Mouse (Mus musculus): ENCODE measurements around the gene Tmc6.
"Not testable (repeated sequence)": the region's sequence is repeated elsewhere in the genome, so short reads cannot be mapped to it uniquely, and the experiment has no call there.

Tmc6 gene

GRCm38 (mm10) chr11:117781993-117782704 lies at the start of gene Tmc6, which contains the start of gene Tmc8:
Gene Tmc6, minus strand, starts transcription at chr11:117782198.
Gene Tmc8, plus strand, starts transcription at chr11:117782076.
- peak; percentile 96 for DNase-seq

GRCm38 (mm10) chr11:117830401-117830800 lies 48.4 kb upstream of the Tmc6 start:
- DNase-seq, result no peak

GRCm38 (mm10) chr11:117829671-117830215 lies 47.7 kb upstream of the Tmc6 start:
- no peak for DNase-seq

GRCm38 (mm10) chr11:117828888-117829604 lies 47.0 kb upstream of the Tmc6 start:
- no peak for DNase-seq

GRCm38 (mm10) chr11:117828149-117828887 lies 46.3 kb upstream of the Tmc6 start:
- DNase-seq, result peak; percentile 62

GRCm38 (mm10) chr11:117827386-117827785 lies 45.4 kb upstream of the Tmc6 start:
- DNase-seq, result peak; percentile 55

GRCm38 (mm10) chr11:117826916-117827315 lies 44.9 kb upstream of the Tmc6 start:
- DNase-seq, result peak; percentile 40

GRCm38 (mm10) chr11:117826164-117826563 lies 44.2 kb upstream of the Tmc6 start:
- no peak for DNase-seq

GRCm38 (mm10) chr11:117825333-117826101 lies 43.5 kb upstream of the Tmc6 start, which contains the start of the genes Afmid and Tk1:
Gene Afmid, plus strand, starts transcription at chr11:117825924.
Gene Tk1, minus strand, starts transcription at chr11:117826092.
- DNase-seq, result peak; percentile 76

GRCm38 (mm10) chr11:117824060-117824969 lies 42.3 kb upstream of the Tmc6 start:
- DNase-seq, result peak; percentile 82

GRCm38 (mm10) chr11:117823411-117823810 lies 41.4 kb upstream of the Tmc6 start:
- no peak for DNase-seq

GRCm38 (mm10) chr11:117822728-117823241 lies 40.8 kb upstream of the Tmc6 start:
- DNase-seq, result no peak

GRCm38 (mm10) chr11:117821868-117822267 lies 39.9 kb upstream of the Tmc6 start:
- no peak for DNase-seq

GRCm38 (mm10) chr11:117820173-117820572 lies 38.2 kb upstream of the Tmc6 start:
- DNase-seq, result no peak

- no peak for DNase-seq
Measured at GRCm38 (mm10) chr11:117819095-117819494, 37.1 kb upstream of the Tmc6 start.

- DNase-seq, result no peak
Measured at GRCm38 (mm10) chr11:117816389-117816996, 34.5 kb upstream of the Tmc6 start.

- not testable (repeated sequence) for DNase-seq
Measured at GRCm38 (mm10) chr11:117815850-117816249, 33.9 kb upstream of the Tmc6 start.

- DNase-seq, result no peak
Measured at GRCm38 (mm10) chr11:117814704-117815366, 32.8 kb upstream of the Tmc6 start.

GRCm38 (mm10) chr11:117813867-117814266 lies 31.9 kb upstream of the Tmc6 start:
- no peak for DNase-seq

Data from thymus, postnatal 14 days (tissue).